Mouse (Mus musculus): ENCODE data around the gene Mef2d.

- TF ChIP-seq POLR2A (IDR thresholded peaks at IDR 0.05; ENCODE audit: low read depth, low read length) (no peak), CTCF (IDR thresholded peaks at IDR 0.05; ENCODE audit: extremely low read depth, insufficient read depth, insufficient read length, insufficient replicate concordance) (no peak)
Measured at GRCm38 (mm10) chr3:88198505-88199020, 56.4 kb downstream of the Mef2d start.

Data from spleen, adult 2 months (tissue).